Mouse (Mus musculus) MEL (cell line): ENCODE measurements around the gene Pcdh17.

Source experiments
- GATA1 ChIP-seq: IDR thresholded peaks from 2 replicates; pipeline ENCODE4 v1.6.1; 2011; ENCODE audit warnings: low read depth, low read length, improper control_type of control experiment
- NRF1 ChIP-seq: IDR thresholded peaks from 2 replicates; pipeline ENCODE4 v1.6.1; 2014; ENCODE audit warnings: low read depth, mild to moderate bottlenecking, inconsistent platforms, low read length, improper control_type of control experiment, moderate library complexity; ENCODE audit not compliant: poor library complexity, insufficient read depth, severe bottlenecking
- POLR2A ChIP-seq, 2 experiments: IDR thresholded peaks; 2 replicates each; pipeline ENCODE4 v1.6.1; 2011 to 2012; ENCODE audit warnings: low read length in 2 of 2, mild to moderate bottlenecking in 2 of 2, control low read depth in 1 of 2, improper control_type of control experiment in 1 of 2, low read depth in 1 of 2, moderate library complexity in 1 of 2; ENCODE audit not compliant: control insufficient read depth in 1 of 2, insufficient read depth in 1 of 2, poor library complexity in 1 of 2

DNA sequence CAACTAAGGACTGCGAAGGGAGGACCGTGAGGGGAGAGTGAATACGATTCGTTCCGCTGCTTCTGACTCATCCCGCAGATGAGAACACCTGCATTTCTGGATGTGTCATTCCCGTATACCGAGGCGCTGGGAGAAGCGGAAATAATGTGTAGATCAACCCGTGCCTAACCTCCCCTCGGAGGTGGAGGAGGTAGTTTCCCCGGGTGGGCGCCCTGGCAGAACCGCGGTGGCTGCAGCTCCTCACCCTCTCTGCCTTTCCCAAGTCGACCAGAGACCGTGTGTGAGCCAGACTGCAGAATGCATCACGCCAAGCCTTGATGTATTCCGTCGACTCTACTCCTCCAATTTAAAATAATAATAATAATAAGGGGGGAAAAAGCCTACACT, 906 bp downstream of the Pcdh17 start:
- TF ChIP-seq NRF1: no peak
- no peak for TF ChIP-seq GATA1
- TF ChIP-seq POLR2A (IDR thresholded peaks at IDR 0.05; ENCODE audit: control insufficient read depth in 1 of 2, insufficient read depth in 1 of 2, low read depth in 1 of 2, low read length in 2 of 2, poor library complexity in 1 of 2): no peak
